In the genomic region with DNA sequence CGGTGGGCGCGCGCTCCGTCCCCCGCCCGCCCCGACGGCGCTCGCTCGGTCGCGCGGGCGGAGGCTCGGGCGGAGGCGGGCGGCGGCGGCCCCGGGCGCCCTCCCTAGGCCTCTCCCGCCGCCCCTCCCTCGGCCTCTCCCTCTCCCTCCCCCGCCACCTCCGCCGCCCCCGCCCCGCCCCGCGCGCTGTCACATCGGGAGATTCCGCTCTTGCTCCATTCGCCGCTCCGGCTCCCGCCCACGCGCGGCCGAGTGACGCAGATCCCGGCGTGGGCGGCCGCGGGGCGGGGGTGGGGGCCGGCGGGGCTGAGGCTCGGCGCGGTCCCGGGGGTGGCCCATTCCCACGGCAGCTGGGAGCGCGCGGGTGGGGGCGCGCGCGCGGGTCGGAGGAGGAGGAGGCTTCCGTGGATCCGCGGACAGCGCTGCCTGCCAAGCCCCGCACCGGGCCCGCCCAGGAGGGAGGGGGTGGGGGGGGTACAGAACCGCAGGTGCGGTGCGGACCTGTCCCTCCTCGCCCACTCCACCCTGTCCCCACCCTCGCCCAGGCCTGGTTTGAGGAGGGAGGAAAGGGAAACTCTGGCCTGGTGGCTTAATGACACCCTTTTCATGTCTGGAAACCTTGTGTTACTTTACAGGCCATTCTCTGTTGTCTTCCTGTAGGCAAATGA, we compare ENCODE assay signal across 8 mouse cellular contexts. TPM values are rescaled to one million over a fixed set of nuclear protein-coding genes. Genes with fewer than 3 reads are reported as not detected.
DNase-seq lines count a peak whose midpoint lies in the region; ATAC-seq and TF ChIP-seq lines count a peak whose summit lies in the region.

Gene Nab1 (minus strand): TSS at position 366 of the 668 bp plus-strand sequence.

- H3K27me3 ChIP-seq in forebrain, embryonic 12.5 days, result no peaks in the 10 kb centered on the region
- no peaks in the 10 kb centered on the region for H3K27me3 ChIP-seq in heart, postnatal 0 days (ENCODE audit: control insufficient read depth, insufficient read depth, low read length)
- H3K27me3 ChIP-seq in neural tube, embryonic 14.5 days (ENCODE audit: control insufficient read depth, insufficient read depth, low read length), result no peaks in the 10 kb centered on the region
- H3K27me3 ChIP-seq in testis, adult 2 months (ENCODE audit: control insufficient read depth, insufficient read depth, low read length), result no peaks in the 10 kb centered on the region

- H3K27ac ChIP-seq in forebrain, embryonic 12.5 days, result peak within 1 kb of the TSS; percentile 50; the same call in 1 of the 2 replicates
- H3K27ac ChIP-seq in heart, postnatal 0 days (ENCODE audit: low read depth), result peak within 1 kb of the TSS; percentile 93
- H3K27ac ChIP-seq in neural tube, embryonic 14.5 days (ENCODE audit: low read depth, low read length), result peak within 1 kb of the TSS; percentile 71
- peak within 1 kb of the TSS; percentile 69 for H3K27ac ChIP-seq in testis, adult 2 months (ENCODE audit: control insufficient read depth, insufficient read depth, low read depth, low read length)

- WGBS in forebrain, embryonic 12.5 days, result under 1% methylated on average over 30 of the region's 80 CpGs
- 4% methylated on average over 20 of the region's 80 CpGs for WGBS in heart, postnatal 0 days
- WGBS in neural tube, embryonic 14.5 days, result under 1% methylated on average over 45 of the region's 80 CpGs

- no peaks in the 10 kb centered on the region for H3K9me3 ChIP-seq in forebrain, embryonic 12.5 days
- H3K9me3 ChIP-seq in heart, postnatal 0 days (replicated peaks; ENCODE audit: control insufficient read depth, low read length), result no peaks in the 10 kb centered on the region
- no peaks in the 10 kb centered on the region for H3K9me3 ChIP-seq in neural tube, embryonic 14.5 days (ENCODE audit: control insufficient read depth, low read length)

- no peaks in the 10 kb centered on the region for H3K36me3 ChIP-seq in forebrain, embryonic 12.5 days (replicated peaks)
- H3K36me3 ChIP-seq in heart, postnatal 0 days (replicated peaks; ENCODE audit: control insufficient read depth, insufficient read depth, low read length), result no peaks in the 10 kb centered on the region
- no peaks in the 10 kb centered on the region for H3K36me3 ChIP-seq in neural tube, embryonic 14.5 days (ENCODE audit: control insufficient read depth, insufficient read depth, low read length)
- no peaks in the 10 kb centered on the region for H3K36me3 ChIP-seq in testis, adult 2 months (ENCODE audit: control insufficient read depth, insufficient read depth, low read length)

- peak within 1 kb of the TSS; percentile 89 for H3K9ac ChIP-seq in forebrain, embryonic 12.5 days
- H3K9ac ChIP-seq in heart, postnatal 0 days (replicated peaks; ENCODE audit: low read depth, low read length), result peak within 1 kb of the TSS; percentile 94
- H3K9ac ChIP-seq in neural tube, embryonic 14.5 days (replicated peaks; ENCODE audit: low read depth, low read length), result peak within 1 kb of the TSS; percentile 83

- no peak for TF ChIP-seq CTCF in heart, postnatal 0 days (IDR thresholded peaks at IDR 0.05; ENCODE audit: low read depth)
- no peak for TF ChIP-seq CTCF in testis, adult 2 months (IDR thresholded peaks at IDR 0.05; ENCODE audit: control insufficient read depth, insufficient read depth, insufficient replicate concordance, low read depth, low read length)

- ATAC-seq in forebrain, embryonic 12.5 days (ENCODE audit: low FRiP score), result peak; percentile 88
- ATAC-seq in heart, postnatal 0 days (ENCODE audit: insufficient read depth, low read depth), result peak; percentile 92
- ATAC-seq in neural tube, embryonic 14.5 days (ENCODE audit: low read depth), result peak; percentile 93

- no peak for TF ChIP-seq EP300 in heart, postnatal 0 days (IDR thresholded peaks at IDR 0.05; ENCODE audit: low read depth)

- no peaks in the 10 kb centered on the region for H3K4me1 ChIP-seq in forebrain, embryonic 12.5 days
- H3K4me1 ChIP-seq in heart, postnatal 0 days (ENCODE audit: control insufficient read depth, insufficient read depth), result peaks cover 8% of the 10 kb centered on the region
- no peaks in the 10 kb centered on the region for H3K4me1 ChIP-seq in neural tube, embryonic 14.5 days (ENCODE audit: control insufficient read depth, insufficient read depth, low read length)
- peaks cover 3% of the 10 kb centered on the region for H3K4me1 ChIP-seq in testis, adult 2 months (ENCODE audit: control insufficient read depth, insufficient read depth, low read length)

- peak within 1 kb of the TSS; percentile 84 for H3K4me3 ChIP-seq in forebrain, embryonic 12.5 days (replicated peaks)
- peak within 1 kb of the TSS; percentile 90 for H3K4me3 ChIP-seq in heart, postnatal 0 days (ENCODE audit: low read depth, low read length)
- peak within 1 kb of the TSS; percentile 73 for H3K4me3 ChIP-seq in neural tube, embryonic 14.5 days (ENCODE audit: low read depth, low read length)
- H3K4me3 ChIP-seq in testis, adult 2 months (ENCODE audit: control insufficient read depth, low read depth, low read length), result peak within 1 kb of the TSS; percentile 80

- DNase-seq in CD8-positive naive resting alpha-beta T cell, adult 2 months (ENCODE audit: low read depth in 2 of 2, low spot score in 2 of 2), result peak; percentile 73 to 76
- peak; percentile 69 for DNase-seq in c-Kit-positive CD71-negative TER-119-negative erythroid progenitor cells, embryonic 14.5 days (ENCODE audit: low read depth)
- DNase-seq in heart, postnatal 0 days (ENCODE audit: low spot score), result peak; percentile 50
- peak; percentile 84 to 90 for DNase-seq in kidney, postnatal 4 days
- peak; percentile 77 to 83 for DNase-seq in lung, adult 18-20 months

- TF ChIP-seq POLR2A in testis, adult 2 months (IDR thresholded peaks at IDR 0.05; ENCODE audit: control insufficient read depth, low read depth, low read length), result no peak; the same call in 1 of the 2 replicates

- peak within 1 kb of the TSS; percentile 72 for H3K4me2 ChIP-seq in forebrain, embryonic 12.5 days
- peak within 1 kb of the TSS; percentile 74 for H3K4me2 ChIP-seq in heart, postnatal 0 days (ENCODE audit: low read depth, low read length)
- H3K4me2 ChIP-seq in neural tube, embryonic 14.5 days (ENCODE audit: low read depth, low read length), result peak within 1 kb of the TSS; percentile 83

RNA-seq across cellular contexts. Expression of gene Nab1, which starts in this region (rescaled TPM):
- polyA plus RNA-seq in forebrain, embryonic 12.5 days (2016; fragmentation: Nextera tagmentation; extraction: Ambion mirVana), result 6.6 and 10.1 TPM in 2 replicates
- total RNA-seq in heart, postnatal 0 days (2014; rRNA removed; ENCODE audit: low replicate concordance), result 23.7 and 31.9 TPM in 2 replicates
- polyA plus RNA-seq in heart, postnatal 0 days (2015; fragmentation: Nextera tagmentation; extraction: Ambion mirVana), result 13.2 and 15.0 TPM in 2 replicates
- 8.1 and 10.4 TPM in 2 replicates for polyA plus RNA-seq in neural tube, embryonic 14.5 days (2014; fragmentation: Nextera tagmentation; extraction: Ambion mirVana)
- polyA plus RNA-seq in testis, adult 2 months (2012; rRNA removed), result 2.8 and 3.0 TPM in 2 replicates

Comparison
In these comparisons a context has a peak if more than half of its experiments do, and no peak if none do; other contexts are left out.
1. Peak in every context shown above with its lines: DNase-seq, ATAC-seq, H3K4me3 ChIP-seq and H3K27ac ChIP-seq.